Mouse (Mus musculus): ENCODE data around the gene Ptcra. TPM values are rescaled to one million over a fixed set of nuclear protein-coding genes. Genes with fewer than 3 reads are reported as not detected.
A peak's percentile ranks its signal among the peaks of the same experiment; 100 is the strongest.

Gene Ptcra
- total RNA-seq, 2 experiments from 2014 or later: not detected

- ATAC-seq (replicated peaks; ENCODE audit: poor library complexity, severe bottlenecking): peak; percentile 42
These were observed 34.6 kb downstream of the Ptcra start, which contains the start of gene Gnmt for GRCm38 (mm10) chr17:46728904-46729318. Gnmt (minus strand) TSS chr17:46729168.

- no peak for ATAC-seq (replicated peaks; ENCODE audit: poor library complexity, severe bottlenecking)
These were observed 35.0 kb downstream of the Ptcra start for GRCm38 (mm10) chr17:46728496-46728895.

- ATAC-seq (replicated peaks; ENCODE audit: poor library complexity, severe bottlenecking): no peak; the same call in 1 of the 2 replicates
These were observed 35.5 kb downstream of the Ptcra start for GRCm38 (mm10) chr17:46728021-46728420.

DNA sequence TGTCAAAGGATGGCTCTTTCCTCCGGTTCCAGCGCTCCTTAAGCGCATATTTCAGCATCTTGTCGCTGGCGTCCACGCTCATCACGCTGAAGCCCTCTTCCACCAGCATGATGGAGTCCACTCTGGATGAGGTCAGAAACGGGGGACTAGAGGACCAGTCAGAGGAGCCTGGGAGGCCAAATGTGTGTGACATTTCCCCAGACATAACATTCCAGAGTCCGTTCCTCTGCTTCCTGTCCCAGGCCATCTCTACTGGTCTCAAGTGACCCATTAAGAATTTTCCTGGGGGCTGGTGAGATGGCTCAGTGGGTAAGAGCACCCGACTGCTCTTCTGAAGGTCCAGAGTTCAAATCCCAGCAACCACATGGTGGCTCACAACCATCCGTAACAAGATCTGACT is 36.2 kb downstream of the Ptcra start:
- no peak for ATAC-seq (replicated peaks; ENCODE audit: poor library complexity, severe bottlenecking)

DNA sequence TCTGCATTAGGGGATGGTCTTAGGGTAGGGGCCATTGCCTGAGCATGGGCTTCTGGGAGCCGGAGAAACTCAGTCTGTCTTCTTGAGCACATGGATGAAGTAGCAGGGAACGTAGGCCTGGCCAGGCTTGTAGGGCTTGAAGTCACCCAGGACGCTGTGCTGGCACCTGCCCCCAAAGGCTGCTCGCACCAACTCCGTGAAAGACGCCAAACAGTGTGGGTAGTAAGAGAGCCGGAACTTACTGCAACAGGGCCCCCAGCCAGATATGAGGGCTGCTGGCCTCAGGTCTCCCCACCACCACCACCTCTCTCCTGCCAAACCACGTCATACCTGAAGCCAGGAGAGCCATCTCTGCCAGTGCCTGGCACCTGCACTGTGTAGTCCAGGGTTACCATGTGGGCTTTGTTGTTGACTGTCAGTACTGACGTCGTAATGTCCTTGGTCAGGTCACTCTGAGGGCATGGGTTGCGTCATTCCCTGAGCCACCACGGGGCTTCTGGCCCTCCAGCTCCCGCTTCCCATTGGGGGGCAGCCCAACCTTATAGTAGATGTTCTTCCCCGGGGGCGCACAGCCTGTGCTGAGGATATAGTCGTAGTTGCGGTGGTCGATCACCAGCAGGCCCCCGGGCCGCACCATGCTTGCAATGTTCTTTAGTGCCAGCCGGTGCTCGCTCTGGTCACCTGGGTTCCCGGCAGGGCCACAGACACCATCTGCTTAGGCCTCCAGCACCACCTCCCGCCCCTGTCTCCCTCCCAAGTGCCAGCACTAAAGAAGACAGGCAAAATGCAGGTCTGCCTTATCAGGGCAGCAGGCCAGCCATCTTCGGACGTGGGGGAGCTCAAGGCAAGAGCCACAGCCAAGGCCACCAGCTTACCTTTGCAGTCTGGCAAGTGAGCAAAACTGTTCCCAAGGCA is 37.5 kb downstream of the Ptcra start:
- ATAC-seq (replicated peaks; ENCODE audit: poor library complexity, severe bottlenecking): peak; percentile 31; the same call in 1 of the 2 replicates

DNA sequence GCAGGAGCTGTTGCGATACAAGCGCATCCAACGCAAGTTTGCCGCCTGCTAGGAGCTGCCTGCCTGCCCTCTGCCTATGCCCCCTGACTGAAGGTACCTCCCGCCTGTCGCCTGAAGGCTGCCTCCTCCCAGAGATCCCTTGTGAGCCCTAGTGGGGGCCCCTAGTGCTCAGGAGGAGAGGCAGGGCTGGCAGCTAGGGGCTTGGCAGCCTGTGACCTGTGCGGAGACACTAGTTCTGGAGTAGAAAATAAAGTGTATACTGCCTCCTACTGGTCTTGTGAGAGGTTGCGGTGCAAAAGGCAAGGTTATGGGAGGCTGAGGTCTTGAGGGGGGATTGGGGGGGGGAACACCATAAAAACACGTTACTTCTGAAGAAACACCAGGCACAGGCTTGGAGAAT is 38.2 kb downstream of the Ptcra start:
- ATAC-seq (replicated peaks; ENCODE audit: poor library complexity, severe bottlenecking): peak; percentile 31

DNA sequence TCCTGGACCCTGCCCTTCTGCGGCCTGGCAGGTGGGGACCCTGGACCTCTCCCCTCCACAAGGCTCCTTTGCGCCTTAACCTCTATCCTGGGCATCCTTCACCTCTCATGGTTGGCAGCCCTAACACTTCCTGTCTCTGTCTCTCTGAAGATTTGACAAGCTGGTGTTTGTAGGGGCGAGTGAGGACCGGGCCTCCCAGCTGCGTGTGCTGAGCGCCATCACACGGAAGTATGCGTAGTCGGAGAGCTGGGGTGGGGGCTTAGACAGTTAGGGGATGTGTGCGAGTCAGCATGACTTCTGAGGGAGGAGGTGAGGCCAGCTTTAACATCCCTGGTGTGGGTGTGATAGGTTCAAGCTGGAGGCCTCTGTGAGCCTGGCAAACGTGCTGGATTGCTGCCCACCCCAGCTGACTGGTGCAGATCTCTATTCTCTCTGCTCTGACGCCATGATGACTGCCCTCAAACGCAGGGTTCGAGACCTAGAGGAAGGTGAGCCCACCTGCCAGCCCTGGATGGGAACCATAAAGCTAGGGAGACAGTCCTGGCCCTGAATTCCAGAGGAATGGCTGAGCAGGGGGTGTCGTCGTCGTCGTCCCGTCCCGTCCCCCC is 38.9 kb downstream of the Ptcra start:
- no peak for ATAC-seq (replicated peaks; ENCODE audit: poor library complexity, severe bottlenecking)

DNA sequence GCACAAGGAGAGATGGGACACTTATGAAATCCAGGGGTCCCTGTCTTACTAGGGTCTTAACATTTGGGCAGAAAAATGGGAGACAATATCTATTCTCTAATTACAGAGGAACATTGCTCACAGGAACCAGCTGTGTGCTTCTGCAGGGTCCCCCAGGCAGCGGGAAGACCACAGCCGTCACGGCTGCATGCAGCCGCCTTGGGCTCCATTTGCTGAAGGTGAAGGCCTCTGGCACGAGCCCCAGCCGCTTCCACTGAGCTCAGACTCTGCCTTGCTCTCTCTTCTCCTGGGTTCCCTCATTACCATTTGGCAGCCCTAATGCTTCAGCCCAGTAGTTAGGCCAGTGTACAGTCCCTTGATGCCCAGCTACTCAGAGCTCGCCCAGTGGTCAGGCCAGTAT is 42.4 kb downstream of the Ptcra start:
- no peak for ATAC-seq (replicated peaks; ENCODE audit: poor library complexity, severe bottlenecking)

DNA sequence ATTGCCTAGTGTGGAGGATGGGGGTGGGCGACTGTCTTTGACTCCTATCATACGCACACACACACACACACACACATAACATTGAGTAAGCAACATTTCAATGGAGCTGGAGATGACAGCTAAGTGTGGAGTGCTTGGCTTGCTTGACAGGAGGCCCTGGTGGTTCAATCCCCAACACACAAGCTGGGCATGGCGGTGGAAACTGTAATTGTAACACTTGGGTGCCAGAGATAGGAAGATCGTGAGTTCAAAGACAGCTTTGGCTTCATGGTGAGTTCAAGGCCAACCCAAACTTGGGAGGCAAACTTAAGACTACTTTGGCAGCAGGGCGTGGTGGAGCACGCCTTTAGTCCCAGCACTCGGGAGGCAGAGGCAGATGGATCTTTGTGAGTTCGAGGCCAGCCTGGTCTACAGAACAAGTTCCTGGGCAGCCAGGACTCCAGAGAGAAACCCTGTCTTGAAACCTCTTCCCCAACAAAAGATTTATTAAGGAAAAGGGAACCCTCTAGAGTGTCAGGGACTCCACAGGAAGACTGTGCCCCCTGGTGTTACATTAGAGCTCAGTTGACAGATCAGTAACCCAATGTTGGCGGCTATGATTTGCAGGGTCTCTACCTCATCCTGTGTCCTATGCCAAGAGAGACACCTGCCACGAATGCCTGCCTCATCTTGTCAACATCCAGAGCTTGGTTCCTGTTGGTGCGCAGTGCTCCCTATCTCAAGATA is 48.6 kb downstream of the Ptcra start:
- no peak for ATAC-seq (replicated peaks; ENCODE audit: poor library complexity, severe bottlenecking)

DNA sequence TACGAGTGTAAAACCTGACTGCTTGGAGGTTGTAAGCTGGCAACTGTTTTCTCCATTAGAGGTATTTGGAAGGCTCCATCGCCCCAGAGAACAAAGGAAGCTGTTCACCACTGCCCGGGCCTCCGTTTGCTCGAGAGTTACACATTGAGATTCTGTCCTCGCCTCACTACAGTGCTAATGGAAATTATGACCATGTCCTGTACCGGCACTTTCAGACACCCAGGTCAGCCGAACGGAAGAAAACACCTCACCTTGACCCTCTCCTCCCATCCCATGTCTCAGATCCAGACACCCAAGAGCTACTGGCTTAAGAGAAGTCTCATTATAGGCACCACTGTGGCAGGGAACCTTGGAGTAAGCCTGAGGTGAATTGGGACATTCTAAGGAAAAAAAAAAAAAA is 49.7 kb downstream of the Ptcra start:
- ATAC-seq (replicated peaks; ENCODE audit: poor library complexity, severe bottlenecking): no peak

DNA sequence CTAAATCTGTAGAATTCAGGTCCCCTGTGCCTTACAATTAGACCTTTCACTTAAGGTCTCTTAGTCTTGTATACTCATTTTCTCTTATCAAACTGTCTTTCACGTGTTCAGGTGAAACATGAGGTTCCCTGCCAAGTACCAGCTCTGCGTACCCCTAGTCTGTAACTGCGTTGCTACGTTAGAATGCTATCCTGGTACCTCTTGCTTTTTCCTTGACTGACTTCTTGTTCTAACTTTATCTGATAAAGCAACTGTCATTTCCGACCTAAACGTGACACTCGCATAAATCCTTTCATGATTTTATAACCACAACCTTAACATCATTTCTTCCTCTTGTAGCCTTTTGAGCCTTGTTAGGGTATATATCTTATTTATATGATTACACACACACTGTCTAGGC is 51.1 kb downstream of the Ptcra start:
- ATAC-seq (replicated peaks; ENCODE audit: poor library complexity, severe bottlenecking): no peak

DNA sequence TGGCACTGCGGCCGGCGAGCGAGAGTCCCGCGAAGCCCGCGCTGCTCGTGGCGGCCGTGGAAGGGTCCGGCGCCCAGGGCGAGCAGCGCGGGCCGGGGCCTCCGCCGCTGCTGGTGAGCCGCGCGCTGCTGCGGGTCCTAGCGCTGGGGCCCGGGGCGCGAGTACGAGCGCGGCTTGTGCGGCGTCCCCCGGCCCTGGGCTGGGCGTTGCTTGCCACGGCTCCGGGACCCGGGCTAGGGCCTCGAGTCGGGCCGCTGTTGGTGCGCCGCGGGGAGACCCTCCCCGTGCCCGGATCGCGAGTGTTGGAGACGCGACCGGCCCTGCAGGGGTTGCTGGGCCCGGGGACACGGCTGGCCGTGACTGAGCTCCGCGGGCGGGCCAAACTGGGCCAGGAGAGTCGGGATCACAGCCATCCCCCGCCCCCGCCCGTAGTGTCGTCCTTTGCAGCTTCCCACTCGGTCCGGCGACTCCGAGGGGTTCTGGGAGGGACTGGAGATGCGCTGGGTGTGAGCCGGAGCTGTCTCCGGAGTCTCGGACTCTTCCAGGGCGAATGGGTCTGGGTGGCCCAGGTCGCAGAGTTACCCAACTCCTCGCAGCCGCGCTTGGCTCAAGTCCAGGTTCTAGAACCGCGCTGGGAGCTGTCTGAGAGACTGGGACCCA is 51.8 kb downstream of the Ptcra start:
- ATAC-seq (replicated peaks; ENCODE audit: poor library complexity, severe bottlenecking): peak; percentile 33

GRCm38 (mm10) chr17:46710959-46711597 is 52.4 kb downstream of the Ptcra start, which contains the start of gene Pex6:
Pex6 (plus strand) TSS chr17:46711463.
- ATAC-seq (replicated peaks; ENCODE audit: poor library complexity, severe bottlenecking): peak; percentile 94

- no peak for ATAC-seq (replicated peaks; ENCODE audit: poor library complexity, severe bottlenecking)
These were observed 57.0 kb downstream of the Ptcra start for GRCm38 (mm10) chr17:46706375-46707089.

Other genes starting within 250 kb of the Ptcra start
- gene Cul9, start 217.3 kb downstream of the Ptcra start, total RNA-seq (2014; fragmentation: Nextera tagmentation): 14.2 and 34.8 TPM in 2 replicates
- gene Cul9, start 217.3 kb downstream of the Ptcra start, total RNA-seq (2017): 7.5 and 8.9 TPM in 2 replicates
- 27.4 and 42.7 TPM in 2 replicates for gene Srf, start 207.5 kb downstream of the Ptcra start, total RNA-seq (2014; fragmentation: Nextera tagmentation)
- 29.6 and 47.7 TPM in 2 replicates for gene Srf, start 207.5 kb downstream of the Ptcra start, total RNA-seq (2017)
- 3.6 and 4.3 TPM in 2 replicates for gene Ptk7, start 134.2 kb downstream of the Ptcra start, total RNA-seq (2014; fragmentation: Nextera tagmentation)
- gene Ptk7, start 134.2 kb downstream of the Ptcra start, total RNA-seq (2017): 3.7 and 3.8 TPM in 2 replicates
- 5.6 and 8.5 TPM in 2 replicates for gene Klc4, start 117.7 kb downstream of the Ptcra start, total RNA-seq (2014; fragmentation: Nextera tagmentation)
- 7.9 and 11.5 TPM in 2 replicates for gene Klc4, start 117.7 kb downstream of the Ptcra start, total RNA-seq (2017)
- 106 and 113 TPM in 2 replicates for gene Mrpl2, start 117.5 kb downstream of the Ptcra start, total RNA-seq (2014; fragmentation: Nextera tagmentation)
- gene Mrpl2, start 117.5 kb downstream of the Ptcra start, total RNA-seq (2017): 103 and 133 TPM in 2 replicates
- 16.8 and 21.6 TPM in 2 replicates for gene Cul7, start 113.4 kb downstream of the Ptcra start, total RNA-seq (2014; fragmentation: Nextera tagmentation)
- 10.0 and 13.2 TPM in 2 replicates for gene Cul7, start 113.4 kb downstream of the Ptcra start, total RNA-seq (2017)
- 15.7 and 21.3 TPM in 2 replicates for gene Rrp36, start 89.4 kb downstream of the Ptcra start, total RNA-seq (2014; fragmentation: Nextera tagmentation)
- 48.2 and 66.9 TPM in 2 replicates for gene Rrp36, start 89.4 kb downstream of the Ptcra start, total RNA-seq (2017)
- gene Mea1, start 84.9 kb downstream of the Ptcra start, total RNA-seq (2014; fragmentation: Nextera tagmentation): 56.5 and 76.8 TPM in 2 replicates
- gene Mea1, start 84.9 kb downstream of the Ptcra start, total RNA-seq (2017): 73.8 and 82.4 TPM in 2 replicates
- 62.5 and 77.9 TPM in 2 replicates for gene Klhdc3, start 82.8 kb downstream of the Ptcra start, total RNA-seq (2014; fragmentation: Nextera tagmentation)
- gene Klhdc3, start 82.8 kb downstream of the Ptcra start, total RNA-seq (2017): 26.8 and 30.9 TPM in 2 replicates
- gene Ppp2r5d, start 58.6 kb downstream of the Ptcra start, total RNA-seq (2014; fragmentation: Nextera tagmentation): 48.7 and 49.3 TPM in 2 replicates
- gene Ppp2r5d, start 58.6 kb downstream of the Ptcra start, total RNA-seq (2017): 45.9 and 57.1 TPM in 2 replicates
- gene Pex6, start 52.2 kb downstream of the Ptcra start, total RNA-seq (2014; fragmentation: Nextera tagmentation): 9.7 and 22.9 TPM in 2 replicates
- 11.3 and 13.2 TPM in 2 replicates for gene Pex6, start 52.2 kb downstream of the Ptcra start, total RNA-seq (2017)
- 1.1 TPM in 1 of 2 replicates, not detected in the other for gene Gnmt, start 34.5 kb downstream of the Ptcra start, total RNA-seq (2014; fragmentation: Nextera tagmentation)
- 1.0 TPM in 1 of 2 replicates, not detected in the other for gene Gnmt, start 34.5 kb downstream of the Ptcra start, total RNA-seq (2017)
- 68.6 and 80.8 TPM in 2 replicates for gene Cnpy3, start 11.5 kb downstream of the Ptcra start, total RNA-seq (2014; fragmentation: Nextera tagmentation)
- 100 and 121 TPM in 2 replicates for gene Cnpy3, start 11.5 kb downstream of the Ptcra start, total RNA-seq (2017)
- gene 2310039H08Rik, start 8.9 kb upstream of the Ptcra start, total RNA-seq (2014; fragmentation: Nextera tagmentation): 18.0 and 37.9 TPM in 2 replicates
- 21.5 and 26.9 TPM in 2 replicates for gene 2310039H08Rik, start 8.9 kb upstream of the Ptcra start, total RNA-seq (2017)
- 77.5 and 102 TPM in 2 replicates for gene Rpl7l1, start 19.0 kb upstream of the Ptcra start, total RNA-seq (2014; fragmentation: Nextera tagmentation)
- 153 and 206 TPM in 2 replicates for gene Rpl7l1, start 19.0 kb upstream of the Ptcra start, total RNA-seq (2017)
- gene Bicral, start 94.8 kb upstream of the Ptcra start, total RNA-seq (2014; fragmentation: Nextera tagmentation): 24.6 and 25.8 TPM in 2 replicates
- 9.0 and 11.7 TPM in 2 replicates for gene Bicral, start 94.8 kb upstream of the Ptcra start, total RNA-seq (2017)
- gene Tbcc, start 127.0 kb upstream of the Ptcra start, total RNA-seq (2014; fragmentation: Nextera tagmentation): 7.9 and 11.4 TPM in 2 replicates
- gene Tbcc, start 127.0 kb upstream of the Ptcra start, total RNA-seq (2017): 9.1 and 14.0 TPM in 2 replicates
- not detected in 2 replicates for gene Prph2, start 146.7 kb upstream of the Ptcra start, total RNA-seq (2014; fragmentation: Nextera tagmentation)
- gene Prph2, start 146.7 kb upstream of the Ptcra start, total RNA-seq (2017): not detected in 2 replicates
- gene Ubr2, start 246.8 kb upstream of the Ptcra start, total RNA-seq (2014; fragmentation: Nextera tagmentation): 40.9 and 45.3 TPM in 2 replicates
- 20.3 and 25.3 TPM in 2 replicates for gene Ubr2, start 246.8 kb upstream of the Ptcra start, total RNA-seq (2017)